Mouse (Mus musculus) testis, adult 2 months (tissue): Measurements from ENCODE around the gene Pitpnm3. TPM values are rescaled to one million over a fixed set of nuclear protein-coding genes. Genes with fewer than 3 reads are reported as not detected.

Experiments used
- H3K27ac ChIP-seq: fragments of 200-500 bp; 2 replicates; pipeline ENCODE4 v1.5.1; 2012; ENCODE audit warnings: low read depth, low read length; ENCODE audit not compliant: control insufficient read depth, insufficient read depth
- H3K27me3 ChIP-seq: fragments of 200-500 bp; 2 replicates; pipeline ENCODE4 v1.6.1; 2012; ENCODE audit warnings: mild to moderate bottlenecking, low read length, moderate library complexity; ENCODE audit not compliant: control insufficient read depth, insufficient read depth
- H3K36me3 ChIP-seq: fragments of 200-500 bp; 2 replicates; pipeline ENCODE4 v1.6.1; 2012; ENCODE audit warnings: mild to moderate bottlenecking, low read length; ENCODE audit not compliant: control insufficient read depth, insufficient read depth
- H3K4me1 ChIP-seq: fragments of 200-500 bp; 2 replicates; pipeline ENCODE4 v1.6.1; 2012; ENCODE audit warnings: low read length; ENCODE audit not compliant: control insufficient read depth, insufficient read depth
- H3K4me3 ChIP-seq: fragments of 200-500 bp; 2 replicates; pipeline ENCODE4 v1.5.1; 2012; ENCODE audit warnings: low read depth, mild to moderate bottlenecking, low read length, moderate library complexity, mixed read lengths; ENCODE audit not compliant: control insufficient read depth
- CTCF ChIP-seq: fragments of 200-500 bp; IDR thresholded peaks from 2 replicates; pipeline ENCODE4 v1.5.1; 2012; ENCODE audit warnings: low read depth, mild to moderate bottlenecking, inconsistent platforms, low read length, moderate library complexity; ENCODE audit not compliant: control insufficient read depth, insufficient read depth, insufficient replicate concordance
- POLR2A ChIP-seq: fragments of 200-500 bp; IDR thresholded peaks from 2 replicates; pipeline ENCODE4 v1.6.1; 2012; ENCODE audit warnings: low read depth, mild to moderate bottlenecking, inconsistent platforms, low read length, moderate library complexity; ENCODE audit not compliant: control insufficient read depth
- polyA plus RNA-seq: library from polyadenylated mRNA; depleted of rRNA; stranded (reverse); fragments of >200 nt; gene quantifications from 2 replicates; pipeline ENCODE4 v1.2.3, GENCODE M21; 2012

Pitpnm3 gene
- polyA plus RNA-seq, 1 experiment = 3.2 TPM

DNA sequence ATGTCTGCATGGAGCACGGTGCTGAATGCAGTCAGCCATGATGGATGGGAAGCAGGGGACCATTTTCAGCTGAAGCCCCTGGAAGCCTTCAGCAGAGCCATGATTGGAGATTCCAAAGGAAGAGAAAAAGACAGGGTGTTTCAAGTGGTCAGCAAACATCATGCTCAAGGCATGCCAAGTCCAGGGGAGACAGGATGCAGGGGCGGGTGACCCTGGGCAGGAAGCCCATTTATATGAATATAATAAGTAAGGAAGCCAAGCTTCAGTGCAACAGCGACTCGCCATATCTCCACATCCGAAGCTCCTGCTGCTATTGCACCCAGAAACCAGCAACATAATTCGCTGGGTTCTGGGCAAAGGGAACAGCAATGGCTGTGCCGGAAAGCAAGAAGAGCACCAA lies 41.1 kb downstream of the Pitpnm3 start:
- H3K27me3 ChIP-seq = no peaks in the 10 kb centered on the region
- H3K4me1 ChIP-seq = no peaks in the 10 kb centered on the region
- no peaks in the 10 kb centered on the region for H3K36me3 ChIP-seq
- no peak overlapping the region for H3K4me3 ChIP-seq
- no peak overlapping the region for H3K27ac ChIP-seq
- TF ChIP-seq CTCF (no peak), POLR2A (no peak)

- no peak overlapping the region for H3K4me3 ChIP-seq
Observed at GRCm38 (mm10) chr11:72092390-72092789, 43.2 kb downstream of the Pitpnm3 start.

GRCm38 (mm10) chr11:72086251-72087046 lies 49.1 kb downstream of the Pitpnm3 start:
- no peaks in the 10 kb centered on the region for H3K4me1 ChIP-seq
- TF ChIP-seq POLR2A = no peak
- TF ChIP-seq CTCF = no peak
- no peak overlapping the region for H3K4me3 ChIP-seq
- H3K27me3 ChIP-seq = no peaks in the 10 kb centered on the region
- no peaks in the 10 kb centered on the region for H3K36me3 ChIP-seq
- H3K27ac ChIP-seq = no peak overlapping the region

More at GRCm38 (mm10) chr11:72092390-72092789, 43.2 kb downstream of the Pitpnm3 start:
- no peak overlapping the region for H3K27ac ChIP-seq
- H3K27me3 ChIP-seq = no peaks in the 10 kb centered on the region
- TF ChIP-seq CTCF (no peak), POLR2A (no peak)
- H3K36me3 ChIP-seq = no peaks in the 10 kb centered on the region
- no peaks in the 10 kb centered on the region for H3K4me1 ChIP-seq

- no peak for TF ChIP-seq CTCF
- TF ChIP-seq POLR2A = no peak
- no peaks in the 10 kb centered on the region for H3K4me1 ChIP-seq
- no peaks in the 10 kb centered on the region for H3K27me3 ChIP-seq
- no peak overlapping the region for H3K27ac ChIP-seq
- H3K4me3 ChIP-seq = no peak overlapping the region
- H3K36me3 ChIP-seq = no peaks in the 10 kb centered on the region
Observed at GRCm38 (mm10) chr11:72084337-72084736, 51.2 kb downstream of the Pitpnm3 start.

DNA sequence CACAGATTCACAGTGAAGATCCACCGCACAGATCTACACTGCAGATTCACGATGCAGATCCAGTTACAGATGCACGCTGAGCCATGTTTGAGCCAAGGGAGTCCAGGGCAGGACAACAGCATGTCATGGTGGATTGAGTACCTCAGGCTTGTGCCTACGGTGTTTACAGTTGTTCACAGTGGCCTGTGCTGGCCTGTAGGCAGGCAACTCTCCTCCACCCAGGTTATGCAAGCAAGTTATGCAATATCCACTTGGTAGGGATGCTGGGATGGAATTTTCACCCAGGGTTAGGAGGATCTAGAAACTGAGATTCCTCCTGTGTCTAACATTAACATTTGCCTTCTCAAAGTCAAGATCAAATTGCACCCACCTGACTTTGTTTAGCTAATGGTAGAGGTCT lies 53.0 kb downstream of the Pitpnm3 start:
- H3K27me3 ChIP-seq = no peaks in the 10 kb centered on the region
- H3K27ac ChIP-seq = no peak overlapping the region
- H3K4me1 ChIP-seq = no peaks in the 10 kb centered on the region
- H3K4me3 ChIP-seq = no peak overlapping the region
- H3K36me3 ChIP-seq = no peaks in the 10 kb centered on the region
- no peak for TF ChIP-seq CTCF
- no peak for TF ChIP-seq POLR2A

DNA sequence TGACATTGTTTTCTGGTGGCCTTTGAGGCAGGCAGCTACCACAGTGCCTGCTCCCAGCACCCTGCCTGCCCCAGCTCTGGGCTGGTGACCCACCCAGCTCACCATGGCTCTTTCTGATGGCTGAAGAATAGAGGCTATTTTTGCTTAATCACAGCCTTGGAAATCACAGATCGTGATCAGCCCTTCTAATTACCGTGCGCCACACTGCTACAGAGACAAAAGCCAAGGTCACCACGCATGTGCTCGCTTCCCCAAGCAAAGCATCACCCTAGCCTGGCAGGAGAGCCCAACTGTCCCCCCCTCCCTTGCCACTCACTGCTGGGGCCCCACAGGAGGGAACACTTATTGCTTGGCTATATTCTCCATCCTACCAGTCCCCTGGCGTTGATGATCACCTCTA lies 55.1 kb downstream of the Pitpnm3 start:
- H3K36me3 ChIP-seq = no peaks in the 10 kb centered on the region
- no peaks in the 10 kb centered on the region for H3K27me3 ChIP-seq
- H3K4me1 ChIP-seq = no peaks in the 10 kb centered on the region
- no peak overlapping the region for H3K27ac ChIP-seq
- H3K4me3 ChIP-seq = no peak overlapping the region
- TF ChIP-seq CTCF = no peak
- no peak for TF ChIP-seq POLR2A

- no peaks in the 10 kb centered on the region for H3K36me3 ChIP-seq
- no peaks in the 10 kb centered on the region for H3K4me1 ChIP-seq
- no peak overlapping the region for H3K27ac ChIP-seq
- H3K4me3 ChIP-seq = no peak overlapping the region
- H3K27me3 ChIP-seq = no peaks in the 10 kb centered on the region
- TF ChIP-seq CTCF (no peak), POLR2A (no peak)
Observed at GRCm38 (mm10) chr11:72078647-72079046, 56.9 kb downstream of the Pitpnm3 start.

GRCm38 (mm10) chr11:72078056-72078455 lies 57.5 kb downstream of the Pitpnm3 start:
- Histone ChIP-seq H3K27me3 (no peaks in the 10 kb centered on the region), H3K4me3 (no peak overlapping the region), H3K27ac (no peak overlapping the region), H3K4me1 (no peaks in the 10 kb centered on the region), H3K36me3 (no peaks in the 10 kb centered on the region)
- TF ChIP-seq POLR2A = no peak
- TF ChIP-seq CTCF = no peak
